Mouse (Mus musculus) ovary, postnatal 36 days (tissue): ENCODE measurements around the gene Gcn1l1.
"Not testable (repeated sequence)": the region's sequence is repeated elsewhere in the genome, so short reads cannot be mapped to it uniquely, and the experiment has no call there.

Source experiments
- DNase-seq: peaks from one replicate; pipeline ENCODE4 v3.0.0; 2022; ENCODE audit warnings: low spot score, mixed read lengths

Gcn1l1 gene

DNA sequence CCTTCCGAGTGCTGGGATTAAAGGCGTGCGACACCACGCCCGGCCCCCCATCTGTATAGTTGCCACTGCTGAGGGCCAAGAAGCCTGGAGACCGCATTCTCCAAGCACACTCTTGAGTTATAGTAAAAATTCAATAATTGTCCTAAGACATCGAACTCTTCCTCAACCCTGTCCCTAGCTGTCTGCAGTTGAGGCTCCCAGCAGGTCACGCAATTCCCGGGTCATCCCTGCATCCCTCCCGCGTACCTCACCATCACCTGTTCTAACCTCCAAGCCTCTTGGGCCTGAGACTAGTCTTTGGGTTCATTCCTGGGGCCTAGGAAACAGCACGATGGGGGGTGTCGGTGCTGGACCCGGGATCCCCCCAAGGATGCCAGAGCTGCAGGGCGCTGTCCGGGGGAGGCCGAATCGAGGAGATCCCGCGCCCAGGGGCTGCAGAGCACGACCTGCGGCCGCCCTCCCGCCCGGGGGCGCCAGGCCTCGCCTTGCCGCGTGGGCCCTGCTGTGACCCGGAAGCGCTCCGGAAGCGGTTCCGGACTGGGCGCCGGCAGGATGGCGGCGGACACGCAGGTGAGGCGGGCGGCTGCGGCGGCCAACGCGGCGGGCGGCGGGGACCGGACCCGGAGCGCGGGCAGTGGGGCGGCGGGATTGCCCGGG, at the start of gene Gcn1l1:
TSS of gene Gcn1l1 (plus strand) at position 518 of the 657 bp plus-strand sequence.
- peak; percentile 83 for DNase-seq

DNA sequence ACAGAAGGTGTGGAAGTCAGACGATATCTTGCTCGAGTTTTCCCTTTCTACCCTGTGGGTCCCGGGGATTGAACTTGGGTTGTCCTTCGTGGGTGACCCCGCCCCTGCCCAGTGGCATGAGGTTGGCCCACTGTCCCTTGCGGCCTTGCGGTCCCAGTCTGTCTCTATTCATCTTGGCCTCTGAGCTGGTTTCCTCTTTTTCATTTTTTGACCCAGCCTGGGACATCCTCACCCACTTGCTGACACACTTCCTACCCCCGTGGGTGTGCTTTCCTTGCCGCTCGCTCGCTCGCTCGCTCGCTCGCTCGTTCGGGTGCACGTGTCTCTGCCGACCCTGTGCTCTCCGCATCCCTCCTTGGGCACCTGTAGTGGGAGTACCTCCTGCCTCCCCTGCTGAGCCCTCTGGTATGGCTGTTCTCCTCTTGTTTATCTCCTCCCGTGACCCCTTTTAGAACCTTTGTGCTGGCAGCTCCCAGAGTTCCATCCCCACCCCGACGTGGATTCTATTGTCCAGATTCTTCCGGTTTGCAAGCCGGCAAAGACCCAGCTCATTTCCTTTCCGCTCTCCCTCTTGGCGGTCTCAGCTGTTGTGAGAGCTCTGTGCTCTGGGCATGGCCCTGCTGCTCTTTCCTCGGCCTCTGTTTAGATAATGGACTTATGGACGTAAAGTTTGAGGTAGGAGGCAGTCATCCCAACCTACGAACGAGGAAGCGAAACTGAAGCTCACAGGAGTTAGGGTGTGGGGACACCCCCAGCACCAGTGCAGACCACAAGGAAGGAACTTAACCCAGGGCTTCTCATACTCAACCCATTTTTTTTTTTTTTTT, 48.8 kb upstream of the Gcn1l1 start:
- no peak for DNase-seq

DNA sequence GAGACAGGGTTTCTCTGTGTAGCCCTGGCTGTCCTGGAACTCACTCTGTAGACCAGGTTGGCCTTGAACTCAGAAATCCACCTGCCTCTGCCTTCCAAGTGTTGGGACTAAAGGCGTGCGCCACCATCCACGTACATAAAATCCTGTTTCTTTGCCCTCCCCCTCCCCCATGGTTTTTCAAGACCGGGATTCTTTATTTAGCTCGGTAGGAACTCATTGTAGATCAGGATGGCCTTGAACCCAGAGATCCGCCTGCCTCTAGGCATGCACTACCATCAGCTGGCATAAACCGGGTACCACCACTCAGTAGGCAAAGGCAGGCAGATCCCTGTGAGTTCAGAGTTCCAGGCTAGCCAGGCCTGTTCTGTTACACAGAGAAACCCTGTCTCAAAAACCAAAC, 48.1 kb upstream of the Gcn1l1 start:
- no peak for DNase-seq

DNA sequence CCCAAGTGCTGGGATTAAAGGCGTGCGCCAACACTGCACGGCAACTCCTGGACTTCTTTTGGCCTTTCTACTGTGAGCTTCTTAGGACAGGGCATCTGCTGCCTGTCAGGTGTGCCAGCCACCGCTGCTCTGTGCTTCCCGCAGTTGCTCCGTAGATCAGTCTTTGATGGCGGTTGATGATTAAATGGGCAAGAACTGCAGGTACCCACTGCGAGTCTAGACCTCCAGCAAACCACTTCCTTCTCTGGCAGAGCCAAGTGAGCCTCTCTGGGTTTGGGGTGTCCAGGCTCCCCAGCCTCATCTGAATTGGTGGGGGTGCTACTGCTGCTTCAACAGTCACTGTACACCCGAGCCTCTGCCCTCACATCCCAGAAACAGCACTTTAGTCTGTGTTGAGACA, 47.6 kb upstream of the Gcn1l1 start:
- no peak for DNase-seq

DNA sequence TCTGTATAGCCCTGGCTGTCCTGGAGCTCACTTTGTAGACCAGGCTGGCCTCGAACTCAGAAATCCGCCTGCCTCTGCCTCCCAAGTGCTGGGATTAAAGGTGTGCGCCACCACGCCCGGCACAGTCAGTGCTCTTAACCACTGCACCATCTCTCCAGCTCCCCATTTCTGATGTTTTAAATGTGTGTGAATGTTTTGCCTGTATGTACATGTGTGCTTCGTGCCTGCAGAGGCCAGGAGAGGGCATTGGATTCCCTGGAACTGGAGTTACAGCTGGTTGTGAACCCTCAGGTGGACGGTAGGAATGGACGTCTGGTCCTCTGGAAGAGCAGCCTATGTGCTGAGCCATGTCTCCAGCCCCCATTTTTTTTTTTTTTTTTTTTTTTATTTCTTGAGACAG, 46.8 kb upstream of the Gcn1l1 start:
- not testable (repeated sequence) for DNase-seq

DNA sequence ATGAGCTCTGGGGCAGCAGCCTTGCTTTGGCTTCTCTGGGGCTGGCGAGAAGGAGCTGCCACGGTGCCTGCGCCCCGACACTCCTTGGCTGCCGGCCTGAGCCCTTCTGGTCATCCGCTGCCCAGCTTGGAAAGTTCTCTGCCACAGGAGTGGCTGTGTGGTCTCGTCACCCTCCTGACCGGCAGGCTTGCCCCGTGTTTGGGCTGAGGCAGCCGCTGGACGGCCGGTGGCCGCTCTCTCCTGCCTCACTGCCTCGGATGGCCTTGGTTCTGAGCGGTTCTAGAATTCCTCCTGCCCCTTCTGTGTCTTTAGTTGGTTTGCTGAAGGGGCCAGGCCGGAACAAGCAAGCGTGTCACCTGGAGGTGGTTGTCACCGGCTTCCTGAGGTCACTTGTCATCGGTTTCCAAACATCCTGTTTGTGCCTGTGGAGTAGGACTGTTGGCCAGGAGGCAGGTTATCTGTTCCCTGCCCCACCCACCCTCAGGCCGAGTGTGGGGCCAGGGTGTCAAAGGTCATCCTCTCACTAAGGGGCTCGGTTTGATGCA, 44.7 kb upstream of the Gcn1l1 start:
- DNase-seq = no peak

DNA sequence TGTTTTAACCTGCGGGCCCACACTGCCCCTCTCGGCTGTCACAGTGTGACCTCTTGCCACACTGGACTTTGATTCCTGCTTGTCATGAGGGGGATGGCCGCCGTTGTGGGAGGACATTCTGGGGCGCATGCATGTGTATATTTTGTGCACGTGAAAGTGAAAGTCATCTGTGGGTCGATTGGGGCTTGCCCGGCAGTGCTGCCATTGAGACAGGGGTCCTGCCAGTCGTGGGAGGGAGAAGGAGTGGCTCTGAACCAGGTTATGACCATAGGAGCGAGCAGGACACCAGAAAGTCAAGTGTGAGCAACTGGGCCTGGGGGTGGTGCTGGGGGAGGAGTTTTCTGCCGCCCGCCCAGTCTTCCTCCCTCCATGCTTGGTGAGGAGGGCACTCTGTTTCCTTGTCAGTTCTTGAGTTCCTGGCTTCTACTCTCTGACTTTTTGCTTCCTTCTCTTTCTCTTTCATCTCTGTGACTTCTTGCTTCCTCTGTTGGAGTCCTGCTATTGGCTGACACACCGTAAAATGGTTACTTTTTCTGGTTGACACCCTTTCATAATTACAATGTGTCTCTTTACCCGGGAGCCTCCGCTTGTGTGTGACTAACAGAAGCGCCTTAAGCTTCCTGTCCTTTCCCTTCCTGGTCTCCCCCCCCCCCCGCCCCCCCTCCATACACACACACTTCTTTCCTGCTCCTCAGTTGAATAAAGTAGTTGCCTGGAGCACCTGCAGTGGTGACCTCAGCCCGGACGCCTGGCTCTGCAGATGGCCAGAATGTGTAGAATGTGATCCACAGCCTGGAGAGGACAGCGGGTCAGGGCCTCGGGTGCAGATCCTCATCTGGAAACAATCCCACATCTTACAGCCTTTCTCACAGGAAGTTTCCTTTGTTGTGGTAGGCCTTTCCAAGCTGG, 43.2 kb upstream of the Gcn1l1 start:
- no peak for DNase-seq

- DNase-seq = no peak
Observed at GRCm38 (mm10) chr5:115522531-115522930, 42.5 kb upstream of the Gcn1l1 start.

GRCm38 (mm10) chr5:115522981-115523499, 42.0 kb upstream of the Gcn1l1 start:
- no peak for DNase-seq

- no peak for DNase-seq
Observed at GRCm38 (mm10) chr5:115523971-115524370, 41.1 kb upstream of the Gcn1l1 start.

DNA sequence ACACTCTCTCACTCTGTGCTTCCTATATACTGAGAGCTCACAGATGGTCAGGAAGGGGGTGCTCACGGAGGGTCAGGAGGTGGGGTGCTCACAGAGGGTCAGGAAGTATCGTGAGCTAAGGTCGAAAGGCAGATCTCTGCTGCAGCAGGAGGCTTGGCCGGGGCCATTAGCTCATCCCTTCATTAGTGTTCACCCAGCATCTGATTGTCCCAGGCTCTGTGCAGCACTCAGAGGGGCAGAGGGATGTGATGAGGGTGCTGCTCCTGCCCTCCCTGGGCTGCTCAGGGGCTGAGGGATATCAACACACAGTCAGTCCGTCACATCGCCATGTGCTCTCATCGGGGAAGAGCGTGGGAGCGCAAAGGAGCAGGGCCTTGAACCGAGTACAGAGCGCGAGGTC, 40.6 kb upstream of the Gcn1l1 start:
- DNase-seq = no peak

- no peak for DNase-seq
Observed at GRCm38 (mm10) chr5:115525416-115525815, 39.6 kb upstream of the Gcn1l1 start.

- no peak for DNase-seq
Observed at GRCm38 (mm10) chr5:115525943-115526342, 39.1 kb upstream of the Gcn1l1 start.

GRCm38 (mm10) chr5:115526456-115527202, 38.4 kb upstream of the Gcn1l1 start:
- no peak for DNase-seq

DNA sequence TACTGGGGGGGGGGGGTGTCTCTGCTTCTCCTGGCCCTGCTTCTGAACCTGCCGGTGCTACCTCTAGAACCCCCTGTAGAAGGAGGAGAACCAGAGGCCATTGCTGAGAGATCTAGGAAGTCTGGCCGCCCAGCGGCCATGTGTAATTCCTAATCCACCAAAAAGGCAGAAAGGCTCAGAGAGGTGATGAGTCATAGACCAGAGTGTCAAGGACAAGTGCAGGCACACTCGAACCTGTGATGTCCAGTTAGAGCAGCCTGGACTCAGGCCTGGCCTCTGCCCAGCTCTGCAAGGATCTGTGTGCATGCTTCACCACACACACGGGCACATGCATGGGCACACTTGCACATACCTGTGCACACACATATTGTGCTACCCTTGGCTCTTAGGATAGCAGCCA, 36.9 kb upstream of the Gcn1l1 start:
- no peak for DNase-seq

GRCm38 (mm10) chr5:115529364-115529741, 35.7 kb upstream of the Gcn1l1 start:
- DNase-seq = no peak

DNA sequence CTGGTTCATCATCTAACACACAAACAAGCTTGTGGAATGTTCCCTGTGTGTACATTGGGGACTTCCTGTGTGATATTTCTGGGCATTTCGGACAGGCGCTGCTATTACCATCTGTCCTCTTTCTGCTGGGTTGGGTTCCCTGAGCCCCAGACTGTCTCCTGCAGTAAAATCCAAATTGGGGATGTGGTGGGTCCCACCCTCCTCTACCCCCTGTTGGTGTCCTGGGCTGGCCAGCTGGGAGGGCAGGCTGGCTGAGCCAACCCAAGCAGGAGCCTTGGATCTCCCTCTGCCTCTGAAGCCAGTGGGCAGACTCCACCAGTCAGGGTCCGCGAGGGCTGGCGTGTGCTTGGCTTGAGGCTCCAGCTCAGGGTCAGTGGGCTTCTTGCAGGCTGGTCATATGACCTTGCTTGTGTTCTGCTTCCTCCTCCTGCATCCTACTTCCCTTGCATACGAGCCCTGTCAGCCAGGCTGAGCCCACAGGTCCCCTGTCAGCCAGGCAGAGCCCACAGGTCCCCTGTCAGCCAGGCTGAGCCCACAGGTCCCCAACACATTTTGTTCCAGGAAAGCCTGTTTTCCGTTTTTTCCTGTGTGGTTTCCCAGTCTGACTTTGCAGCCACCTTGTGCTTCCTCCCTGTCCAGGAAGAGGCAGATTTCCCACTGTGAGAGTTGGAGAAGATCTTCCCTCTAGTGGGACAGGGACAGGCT, 35.2 kb upstream of the Gcn1l1 start:
- no peak for DNase-seq

GRCm38 (mm10) chr5:115530447-115530809, 34.6 kb upstream of the Gcn1l1 start:
- no peak for DNase-seq

DNA sequence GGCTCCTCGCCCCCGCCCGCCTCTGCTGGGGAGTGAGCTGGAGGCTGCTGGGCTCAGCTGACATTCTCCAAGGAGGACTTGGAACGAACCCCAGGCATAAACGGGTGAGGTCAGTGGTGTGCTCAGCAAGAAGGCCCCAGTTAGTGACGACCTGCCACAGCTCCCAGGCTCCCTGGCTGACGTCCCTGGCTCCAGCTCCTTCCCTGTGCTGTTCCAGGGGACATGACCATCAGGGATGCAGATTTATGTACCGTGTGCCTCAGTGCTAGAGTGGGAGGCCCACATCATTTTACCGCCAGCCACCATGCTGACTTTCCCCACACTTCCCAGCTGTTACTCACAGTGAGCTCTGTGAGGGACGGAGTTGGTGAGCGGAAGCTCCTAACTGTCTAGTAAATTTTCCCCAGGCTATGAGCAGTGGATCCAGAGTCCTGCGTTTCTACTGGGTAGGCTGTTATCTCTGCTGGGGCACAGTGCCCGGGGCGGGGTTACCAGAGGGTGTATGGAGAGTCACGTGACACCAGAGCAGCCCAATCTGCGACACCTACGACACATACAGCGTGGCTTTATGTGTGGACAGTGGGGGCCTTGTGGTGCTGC, 33.3 kb upstream of the Gcn1l1 start:
- DNase-seq = peak; percentile 83

- DNase-seq = no peak
Observed at GRCm38 (mm10) chr5:115534290-115534731, 30.7 kb upstream of the Gcn1l1 start.
